ENCODE assay signal across 26 mouse cellular contexts in genomic region chr11:50345486-50345885, GRCm38 (mm10). TPM values are rescaled to one million over a fixed set of nuclear protein-coding genes. Genes with fewer than 3 reads are reported as not detected.
DNase-seq lines count a peak whose midpoint lies in the region; ATAC-seq and TF ChIP-seq lines count a peak whose summit lies in the region.
"Had no signal": no experiment of that assay in that cellular context is flagged by ENCODE, and none has a peak within 500 bp of the region (broad histone marks: within the 10 kb centered on the region; RNA-seq: fewer than 3 reads in every experiment).

No protein-coding gene starts in this region.

- WGBS in kidney, embryonic 16.5 days: 76% methylated on average over 4 of the region's 4 CpGs

- H3K4me1 ChIP-seq in bone marrow macrophage, adult 2 months (ENCODE audit: control insufficient read depth, insufficient read depth, low read length): peaks cover 18% of the 10 kb centered on the region
- H3K4me1 ChIP-seq in kidney, embryonic 16.5 days (ENCODE audit: insufficient read depth, low read length): no peaks in the 10 kb centered on the region
- H3K4me1 ChIP-seq: embryonic facial prominence, embryonic 10.5 days; embryonic facial prominence, embryonic 12.5 days; forebrain, embryonic 13.5 days; forebrain, embryonic 15.5 days had no signal

- 0 out of 2 replicates have a peak overlapping the region, but pooled peaks have one; percentile 5 for H3K27ac ChIP-seq in bone marrow macrophage, adult 2 months (ENCODE audit: insufficient read depth, low read depth, low read length)
- no peak overlapping the region for H3K27ac ChIP-seq in kidney, embryonic 16.5 days (ENCODE audit: low read length)
- H3K27ac ChIP-seq: embryonic facial prominence, embryonic 10.5 days; embryonic facial prominence, embryonic 12.5 days; forebrain, embryonic 13.5 days; forebrain, embryonic 15.5 days had no signal

- H3K4me2 ChIP-seq in kidney, embryonic 16.5 days (replicated peaks; ENCODE audit: low read depth, low read length): no peak overlapping the region
- H3K4me2 ChIP-seq: embryonic facial prominence, embryonic 12.5 days; forebrain, embryonic 13.5 days; forebrain, embryonic 15.5 days had no signal

- no peak for TF ChIP-seq POLR2A in bone marrow macrophage, adult 2 months (IDR thresholded peaks at IDR 0.05; ENCODE audit: borderline replicate concordance, low read depth, low read length)

- DNase-seq in A20 (ENCODE audit: low read depth, low spot score): peak; percentile 33
- no peak for DNase-seq in layer of hippocampus, adult 8-10 months (ENCODE audit: low spot score in 2 of 2)
- no peak for DNase-seq in urinary bladder, postnatal 14 days (ENCODE audit: low spot score)
- DNase-seq: adrenal gland, adult 8-10 months; adrenal gland, postnatal 25 days; B cell, adult 2 months; cerebellum, adult 11-12 months; cerebellum, adult 2 months; cerebellum, adult 9-10 months; cerebellum, postnatal 10 days; cerebellum, postnatal 25 days; forebrain, postnatal 0 days had no signal

- TF ChIP-seq CTCF in bone marrow macrophage, adult 2 months (IDR thresholded peaks at IDR 0.05; ENCODE audit: low read depth, low read length): no peak

- H3K9ac ChIP-seq in kidney, embryonic 16.5 days (replicated peaks; ENCODE audit: low read length): no peak overlapping the region
- H3K9ac ChIP-seq: embryonic facial prominence, embryonic 12.5 days; forebrain, embryonic 13.5 days; forebrain, embryonic 15.5 days; forebrain, postnatal 0 days had no signal

- H3K27me3 ChIP-seq in kidney, embryonic 16.5 days (ENCODE audit: insufficient read depth, low read length): no peaks in the 10 kb centered on the region
- H3K27me3 ChIP-seq: CH12.LX; embryonic facial prominence, embryonic 12.5 days; forebrain, embryonic 13.5 days; forebrain, embryonic 15.5 days; Patski had no signal

- ATAC-seq in megakaryocyte, adult 5-6 weeks (ENCODE audit: poor library complexity, severe bottlenecking): peak; percentile 58
- ATAC-seq in kidney, embryonic 16.5 days (ENCODE audit: low FRiP score, low TSS enrichment): no peak
- ATAC-seq: activated CD4-positive, CD25-positive, alpha-beta regulatory T cell, adult 4 months; CD4-positive, CD25-positive, alpha-beta regulatory T cell, adult 4 months; forebrain, embryonic 13.5 days; forebrain, embryonic 15.5 days; forebrain, postnatal 0 days; Patski had no signal

- H3K4me3 ChIP-seq in bone marrow macrophage, adult 2 months (ENCODE audit: insufficient read depth, low read length): no peak overlapping the region
- no peak overlapping the region for H3K4me3 ChIP-seq in kidney, embryonic 16.5 days (ENCODE audit: low read length)
- H3K4me3 ChIP-seq: embryonic facial prominence, embryonic 10.5 days; embryonic facial prominence, embryonic 12.5 days; forebrain, embryonic 13.5 days; forebrain, embryonic 15.5 days had no signal

- H3K36me3 ChIP-seq in kidney, embryonic 16.5 days (ENCODE audit: insufficient read depth, low read length): no peaks in the 10 kb centered on the region
- H3K36me3 ChIP-seq: embryonic facial prominence, embryonic 10.5 days; embryonic facial prominence, embryonic 12.5 days; forebrain, embryonic 15.5 days; G1E had no signal

- H3K9me3 ChIP-seq in kidney, embryonic 16.5 days (ENCODE audit: low read length): no peaks in the 10 kb centered on the region
- H3K9me3 ChIP-seq: embryonic facial prominence, embryonic 10.5 days; embryonic facial prominence, embryonic 12.5 days; forebrain, embryonic 13.5 days; forebrain, embryonic 15.5 days; G1E had no signal

RNA-seq across cellular contexts. Expression of gene Cby3, which starts 8.8 kb away (rescaled TPM):
- not detected in 2 replicates for polyA plus RNA-seq in bone marrow macrophage, adult 2 months (2012; ENCODE audit: insufficient read depth, insufficient read length, missing spikeins)
- total RNA-seq in megakaryocyte, adult 5-6 weeks (2015): not detected in 2 replicates
- not detected in 2 replicates for total RNA-seq in megakaryocyte, adult 5-6 weeks (2017)
- 0.55 and 0.71 TPM in 2 replicates for polyA plus RNA-seq in kidney, embryonic 16.5 days (2015; fragmentation: Nextera tagmentation; extraction: Ambion mirVana)
- under 1 TPM in 1 of 4 experiments, not detected in 3; 0.96 TPM for total RNA-seq in layer of hippocampus, adult 8-10 months (2022)
- total RNA-seq: adrenal gland, adult 18-20 months; adrenal gland, adult 8-10 months; adrenal gland, postnatal 25 days; adrenal gland, postnatal 4 days; CH12.LX; forebrain, postnatal 0 days; G1E had no signal
- polyA plus RNA-seq: activated CD4-positive, CD25-positive, alpha-beta regulatory T cell, adult 4 months; CD4-positive, CD25-positive, alpha-beta regulatory T cell, adult 4 months; G1E; Patski had no signal

RNA-seq across cellular contexts. Expression of gene Canx, which starts 20.0 kb away (rescaled TPM):
- polyA plus RNA-seq in bone marrow macrophage, adult 2 months (2012; ENCODE audit: insufficient read depth, insufficient read length, missing spikeins): 357 and 396 TPM in 2 replicates
- total RNA-seq in megakaryocyte, adult 5-6 weeks (2015): 242 and 264 TPM in 2 replicates
- 684 and 685 TPM in 2 replicates for total RNA-seq in megakaryocyte, adult 5-6 weeks (2017)
- polyA plus RNA-seq in kidney, embryonic 16.5 days (2015; fragmentation: Nextera tagmentation; extraction: Ambion mirVana): 393 and 397 TPM in 2 replicates
- total RNA-seq in layer of hippocampus, adult 8-10 months (2022): 100 to 1,000 TPM; 388 to 462 (median 411) TPM

RNA-seq across cellular contexts. Expression of gene Hnrnph1, which starts 31.3 kb away (rescaled TPM):
- 293 and 335 TPM in 2 replicates for polyA plus RNA-seq in bone marrow macrophage, adult 2 months (2012; ENCODE audit: insufficient read depth, insufficient read length, missing spikeins)
- 400 and 438 TPM in 2 replicates for total RNA-seq in megakaryocyte, adult 5-6 weeks (2015)
- 436 and 510 TPM in 2 replicates for total RNA-seq in megakaryocyte, adult 5-6 weeks (2017)
- 500 and 509 TPM in 2 replicates for polyA plus RNA-seq in kidney, embryonic 16.5 days (2015; fragmentation: Nextera tagmentation; extraction: Ambion mirVana)
- total RNA-seq in layer of hippocampus, adult 8-10 months (2022): 100 to 1,000 TPM; 246 to 288 (median 274) TPM

RNA-seq across cellular contexts. Expression of gene Maml1, which starts 53.4 kb away (rescaled TPM):
- polyA plus RNA-seq in bone marrow macrophage, adult 2 months (2012; ENCODE audit: insufficient read depth, insufficient read length, missing spikeins): 13.9 and 16.3 TPM in 2 replicates
- total RNA-seq in megakaryocyte, adult 5-6 weeks (2015): 28.0 and 30.6 TPM in 2 replicates
- 8.8 and 11.7 TPM in 2 replicates for total RNA-seq in megakaryocyte, adult 5-6 weeks (2017)
- 5.2 and 6.3 TPM in 2 replicates for polyA plus RNA-seq in kidney, embryonic 16.5 days (2015; fragmentation: Nextera tagmentation; extraction: Ambion mirVana)
- total RNA-seq in layer of hippocampus, adult 8-10 months (2022): 10 to 100 TPM; 10.6 to 12.0 (median 11.6) TPM
